Mouse (Mus musculus) colon, adult 2 months (tissue): ENCODE results near the gene Gadd45gip1. TPM values are rescaled to one million over a fixed set of nuclear protein-coding genes. Genes with fewer than 3 reads are reported as not detected.

ENCODE experiments used
- polyA plus RNA-seq: library from polyadenylated mRNA; depleted of rRNA; stranded (reverse); fragments of >200 nt; gene quantifications from 2 replicates; pipeline ENCODE4 v1.2.3, GENCODE M21; 2012; rRNA removed

Gene Gadd45gip1
- polyA plus RNA-seq, result 40.4 and 47.3 TPM in 2 replicates

GRCm38 (mm10) chr8:84831490-84831889, at the start of gene Gadd45gip1:
Gene Gadd45gip1, plus strand, starts transcription at chr8:84831522.

GRCm38 (mm10) chr8:84799999-84800831, 31.1 kb upstream of the Gadd45gip1 start, which contains the start of gene Nfix:
Gene Nfix, minus strand, starts transcription at chr8:84800344.

GRCm38 (mm10) chr8:84822723-84823122, 8.6 kb upstream of the Gadd45gip1 start, which contains the start of gene Dand5:
Gene Dand5, minus strand, starts transcription at chr8:84822823.

GRCm38 (mm10) chr8:84840248-84840999, 9.1 kb downstream of the Gadd45gip1 start, which contains the start of gene Rad23a:
Gene Rad23a, minus strand, starts transcription at chr8:84840665.

GRCm38 (mm10) chr8:84846722-84847572, 15.6 kb downstream of the Gadd45gip1 start, which contains the start of gene Calr:
Gene Calr, minus strand, starts transcription at chr8:84846934.

GRCm38 (mm10) chr8:84856864-84857441, 25.6 kb downstream of the Gadd45gip1 start, which contains the start of gene Farsa:
Gene Farsa, plus strand, starts transcription at chr8:84856989.

GRCm38 (mm10) chr8:84871376-84872308, 40.3 kb downstream of the Gadd45gip1 start, which contains the start of gene Syce2:
Gene Syce2, plus strand, starts transcription at chr8:84872111.

Other genes starting within 250 kb of the Gadd45gip1 start
- 43.1 and 48.5 TPM in 2 replicates for gene Ier2, start 168.7 kb upstream of the Gadd45gip1 start, polyA plus RNA-seq
- 99.2 and 132 TPM in 2 replicates for gene Trmt1, start 145.2 kb upstream of the Gadd45gip1 start, polyA plus RNA-seq
- gene Nacc1, start 143.7 kb upstream of the Gadd45gip1 start, polyA plus RNA-seq, result 118 and 128 TPM in 2 replicates
- 8.4 and 9.0 TPM in 2 replicates for gene Lyl1, start 130.1 kb upstream of the Gadd45gip1 start, polyA plus RNA-seq
- 0.29 and 0.59 TPM in 2 replicates for gene G430095P16Rik, start 108.5 kb upstream of the Gadd45gip1 start, polyA plus RNA-seq
- 42.4 and 55.8 TPM in 2 replicates for gene Nfix, start 31.2 kb upstream of the Gadd45gip1 start, polyA plus RNA-seq
- gene Dand5, start 8.7 kb upstream of the Gadd45gip1 start, polyA plus RNA-seq, result 2.1 and 2.9 TPM in 2 replicates
- 58.2 and 66.6 TPM in 2 replicates for gene Rad23a, start 9.1 kb downstream of the Gadd45gip1 start, polyA plus RNA-seq
- gene Calr, start 15.4 kb downstream of the Gadd45gip1 start, polyA plus RNA-seq, result 162 and 189 TPM in 2 replicates
- gene Farsa, start 25.5 kb downstream of the Gadd45gip1 start, polyA plus RNA-seq, result 35.1 TPM in 2 replicates
- gene Syce2, start 40.6 kb downstream of the Gadd45gip1 start, polyA plus RNA-seq, result 1.3 and 1.9 TPM in 2 replicates
- gene Gcdh, start 62.4 kb downstream of the Gadd45gip1 start, polyA plus RNA-seq, result 130 and 142 TPM in 2 replicates
- gene Klf1, start 70.4 kb downstream of the Gadd45gip1 start, polyA plus RNA-seq, result 0.23 and 0.28 TPM in 2 replicates
- gene Dnase2a, start 77.0 kb downstream of the Gadd45gip1 start, polyA plus RNA-seq, result 13.5 and 17.0 TPM in 2 replicates
- 1.3 and 1.7 TPM in 2 replicates for gene Mast1, start 105.8 kb downstream of the Gadd45gip1 start, polyA plus RNA-seq
- gene Rtbdn, start 115.5 kb downstream of the Gadd45gip1 start, polyA plus RNA-seq, result 0.21 and 0.81 TPM in 2 replicates
- not detected in 2 replicates for gene Gm49661, start 137.9 kb downstream of the Gadd45gip1 start, polyA plus RNA-seq
- 119 and 140 TPM in 2 replicates for gene Prdx2, start 138.1 kb downstream of the Gadd45gip1 start, polyA plus RNA-seq
- 41.0 and 42.0 TPM in 2 replicates for gene Rnaseh2a, start 138.2 kb downstream of the Gadd45gip1 start, polyA plus RNA-seq
- gene Junb, start 147.2 kb downstream of the Gadd45gip1 start, polyA plus RNA-seq, result 231 and 249 TPM in 2 replicates
- 43.2 and 50.0 TPM in 2 replicates for gene Hook2, start 159.1 kb downstream of the Gadd45gip1 start, polyA plus RNA-seq
- 96.2 and 105 TPM in 2 replicates for gene Best2, start 183.0 kb downstream of the Gadd45gip1 start, polyA plus RNA-seq
- gene Asna1, start 193.8 kb downstream of the Gadd45gip1 start, polyA plus RNA-seq, result 110 TPM in 2 replicates
- gene Trir, start 195.3 kb downstream of the Gadd45gip1 start, polyA plus RNA-seq, result 108 and 150 TPM in 2 replicates
- gene Tnpo2, start 205.4 kb downstream of the Gadd45gip1 start, polyA plus RNA-seq, result 53.8 and 59.8 TPM in 2 replicates
- gene Fbxw9, start 228.5 kb downstream of the Gadd45gip1 start, polyA plus RNA-seq, result 59.9 and 71.0 TPM in 2 replicates
- 0.72 TPM in 1 of 2 replicates, not detected in the other for gene Gm5741, start 236.5 kb downstream of the Gadd45gip1 start, polyA plus RNA-seq
- gene Dhps, start 240.2 kb downstream of the Gadd45gip1 start, polyA plus RNA-seq, result 53.6 and 68.0 TPM in 2 replicates
- 87.0 and 110 TPM in 2 replicates for gene Wdr83os, start 249.2 kb downstream of the Gadd45gip1 start, polyA plus RNA-seq
- gene Wdr83, start 249.8 kb downstream of the Gadd45gip1 start, polyA plus RNA-seq, result 29.5 and 29.6 TPM in 2 replicates